Mouse (Mus musculus): Measurements from ENCODE around the gene AC134908.4. TPM values are rescaled to one million over a fixed set of nuclear protein-coding genes. Genes with fewer than 3 reads are reported as not detected.

The AC134908.4 gene
- total RNA-seq, 1 experiment = not detected

- Histone ChIP-seq H3K4me1 (ENCODE audit: control insufficient read depth in 2 of 2, insufficient read depth in 2 of 2, low read length in 2 of 2, poor library complexity in 1 of 2) (peaks cover 0 to 23% of the 10 kb centered on the region in 2 experiments; a peak in 2 of 4 replicates), H3K4me3 (ENCODE audit: insufficient read depth in 1 of 2, low read depth in 1 of 2, low read length in 2 of 2, poor library complexity in 1 of 2, severe bottlenecking in 1 of 2) (peak overlapping the region; percentile 78 to 98)
- no peak for TF ChIP-seq CHD2 (IDR thresholded peaks at IDR 0.05; ENCODE audit: low read depth, low read length)
- TF ChIP-seq ZC3H11A (IDR thresholded peaks at IDR 0.05; ENCODE audit: borderline replicate concordance, low read depth, low read length) = no peak
- TF ChIP-seq ZNF384 (IDR thresholded peaks at IDR 0.05; ENCODE audit: low read depth, low read length) = no peak
- TF ChIP-seq HCFC1 (IDR thresholded peaks at IDR 0.05; ENCODE audit: borderline replicate concordance, insufficient read depth, low read length) = no peak
- no peak for TF ChIP-seq MAFK (IDR thresholded peaks at IDR 0.05; ENCODE audit: insufficient read depth, low read depth, low read length)
Measured at GRCm38 (mm10) chr17:25824362-25825142, 29.1 kb upstream of the AC134908.4 start.

GRCm38 (mm10) chr17:25823452-25823851 is 28.0 kb upstream of the AC134908.4 start, which contains the start of gene Wdr24:
Gene Wdr24 (plus strand): TSS chr17:25823627.
- H3K27ac ChIP-seq (ENCODE audit: insufficient read depth, low read depth, low read length, poor library complexity, severe bottlenecking) = no peak within 1 kb of the TSS
- H3K9me3 ChIP-seq (ENCODE audit: control insufficient read depth, insufficient read depth, low read depth, low read length) = no peaks in the 10 kb centered on the region
- in situ Hi-C loops (cut with MboI; ENCODE audit: low sequenced_read_pairs in 2 of 2, unreplicated experiment in 2 of 2) = no loop called here

More at GRCm38 (mm10) chr17:25824362-25825142, 29.1 kb upstream of the AC134908.4 start:
- peaks cover 23% of the 10 kb centered on the region; the same call in 1 of the 2 replicates for H3K36me3 ChIP-seq (ENCODE audit: control insufficient read depth, insufficient read depth, low read length, poor library complexity, severe bottlenecking)
- peak overlapping the region; percentile 78 for H3K9ac ChIP-seq (ENCODE audit: insufficient read depth, low read depth, low read length, poor library complexity, severe bottlenecking)
- no peak for DNase-seq (ENCODE audit: low read depth, low spot score)
- no peaks in the 10 kb centered on the region for H3K9me3 ChIP-seq (ENCODE audit: control insufficient read depth, insufficient read depth, low read depth, low read length)
- H3K27ac ChIP-seq (ENCODE audit: insufficient read depth, low read depth, low read length, poor library complexity, severe bottlenecking) = no peak overlapping the region
- in situ Hi-C loops (cut with MboI; ENCODE audit: low sequenced_read_pairs in 2 of 2, unreplicated experiment in 2 of 2) = no loop called here

GRCm38 (mm10) chr17:25818851-25819780 is 23.7 kb upstream of the AC134908.4 start:
- Histone ChIP-seq H3K9me3 (ENCODE audit: control insufficient read depth, insufficient read depth, low read depth, low read length) (no peaks in the 10 kb centered on the region), H3K27ac (ENCODE audit: insufficient read depth, low read depth, low read length, poor library complexity, severe bottlenecking) (no peak overlapping the region), H3K36me3 (ENCODE audit: control insufficient read depth, insufficient read depth, low read length, poor library complexity, severe bottlenecking) (no peaks in the 10 kb centered on the region), H3K4me1 (ENCODE audit: control insufficient read depth in 2 of 2, insufficient read depth in 2 of 2, low read length in 2 of 2, poor library complexity in 1 of 2) (peaks cover 2 to 11% of the 10 kb centered on the region in 2 experiments; a peak in 2 of 4 replicates), H3K4me3 (ENCODE audit: insufficient read depth in 1 of 2, low read depth in 1 of 2, low read length in 2 of 2, poor library complexity in 1 of 2, severe bottlenecking in 1 of 2) (peak overlapping the region; percentile 61 to 67), H3K9ac (ENCODE audit: insufficient read depth, low read depth, low read length, poor library complexity, severe bottlenecking) (peak overlapping the region; percentile 29)
- in situ Hi-C loops (cut with MboI; ENCODE audit: low sequenced_read_pairs in 2 of 2, unreplicated experiment in 2 of 2) = no loop called here
- TF ChIP-seq CHD2 (IDR thresholded peaks at IDR 0.05; ENCODE audit: low read depth, low read length) = no peak
- TF ChIP-seq ZNF384 (IDR thresholded peaks at IDR 0.05; ENCODE audit: low read depth, low read length) = no peak
- TF ChIP-seq HCFC1 (IDR thresholded peaks at IDR 0.05; ENCODE audit: borderline replicate concordance, insufficient read depth, low read length) = no peak
- no peak for TF ChIP-seq ZC3H11A (IDR thresholded peaks at IDR 0.05; ENCODE audit: borderline replicate concordance, low read depth, low read length)
- TF ChIP-seq MAFK (IDR thresholded peaks at IDR 0.05; ENCODE audit: insufficient read depth, low read depth, low read length) = no peak
- DNase-seq (ENCODE audit: low read depth, low spot score) = no peak

More at GRCm38 (mm10) chr17:25823452-25823851, 28.0 kb upstream of the AC134908.4 start, which contains the start of gene Wdr24:
- DNase-seq (ENCODE audit: low read depth, low spot score) = peak; percentile 86
- H3K36me3 ChIP-seq (ENCODE audit: control insufficient read depth, insufficient read depth, low read length, poor library complexity, severe bottlenecking) = peaks cover 22% of the 10 kb centered on the region; the same call in 1 of the 2 replicates
- peaks cover 0 to 27% of the 10 kb centered on the region in 2 experiments; a peak in 2 of 4 replicates for H3K4me1 ChIP-seq (ENCODE audit: control insufficient read depth in 2 of 2, insufficient read depth in 2 of 2, low read length in 2 of 2, poor library complexity in 1 of 2)
- H3K9ac ChIP-seq (ENCODE audit: insufficient read depth, low read depth, low read length, poor library complexity, severe bottlenecking) = peak within 1 kb of the TSS; percentile 78
- TF ChIP-seq HCFC1 (IDR thresholded peaks at IDR 0.05; ENCODE audit: borderline replicate concordance, insufficient read depth, low read length) (peak; percentile 82), ZC3H11A (IDR thresholded peaks at IDR 0.05; ENCODE audit: borderline replicate concordance, low read depth, low read length) (no peak)
- peak within 1 kb of the TSS; percentile 78 to 98 for H3K4me3 ChIP-seq (ENCODE audit: insufficient read depth in 1 of 2, low read depth in 1 of 2, low read length in 2 of 2, poor library complexity in 1 of 2, severe bottlenecking in 1 of 2)

GRCm38 (mm10) chr17:25817662-25818061 is 22.2 kb upstream of the AC134908.4 start:
- in situ Hi-C loops (cut with MboI; ENCODE audit: low sequenced_read_pairs in 2 of 2, unreplicated experiment in 2 of 2) = no loop called here
- H3K4me1 ChIP-seq (ENCODE audit: control insufficient read depth in 2 of 2, insufficient read depth in 2 of 2, low read length in 2 of 2, poor library complexity in 1 of 2) = peaks cover 2 to 9% of the 10 kb centered on the region in 2 experiments; a peak in 2 of 4 replicates
- TF ChIP-seq CHD2 (IDR thresholded peaks at IDR 0.05; ENCODE audit: low read depth, low read length) (no peak), ZC3H11A (IDR thresholded peaks at IDR 0.05; ENCODE audit: borderline replicate concordance, low read depth, low read length) (no peak), HCFC1 (IDR thresholded peaks at IDR 0.05; ENCODE audit: borderline replicate concordance, insufficient read depth, low read length) (no peak), ZNF384 (IDR thresholded peaks at IDR 0.05; ENCODE audit: low read depth, low read length) (no peak)
- no peak overlapping the region for H3K27ac ChIP-seq (ENCODE audit: insufficient read depth, low read depth, low read length, poor library complexity, severe bottlenecking)
- DNase-seq (ENCODE audit: low read depth, low spot score) = no peak
- H3K9ac ChIP-seq (ENCODE audit: insufficient read depth, low read depth, low read length, poor library complexity, severe bottlenecking) = no peak overlapping the region
- H3K9me3 ChIP-seq (ENCODE audit: control insufficient read depth, insufficient read depth, low read depth, low read length) = no peaks in the 10 kb centered on the region
- H3K4me3 ChIP-seq (ENCODE audit: insufficient read depth in 1 of 2, low read depth in 1 of 2, low read length in 2 of 2, poor library complexity in 1 of 2, severe bottlenecking in 1 of 2) = no peak overlapping the region
- no peaks in the 10 kb centered on the region for H3K36me3 ChIP-seq (ENCODE audit: control insufficient read depth, insufficient read depth, low read length, poor library complexity, severe bottlenecking)

All from ES-E14 (cell line).